Mouse (Mus musculus) adrenal gland, postnatal 36 days (tissue): ENCODE results near the gene Cd38. TPM values are rescaled to one million over a fixed set of nuclear protein-coding genes. Genes with fewer than 3 reads are reported as not detected.

Experiments used
- DNase-seq, 2 experiments: peaks; one replicate each; pipeline ENCODE4 v3.0.0; 2021; ENCODE audit warnings: mixed read lengths in 1 of 2
- total RNA-seq, 2 experiments: library from RNA; stranded (reverse); gene quantifications; 2 replicates each; pipeline ENCODE4 v1.2.3; 2021

The Cd38 gene
- total RNA-seq, 2 experiments from 2014 or later: 12.9 to 18.4 TPM

GRCm38 (mm10) chr5:43859663-43860062, 8.7 kb upstream of the Cd38 start:
- no peak for DNase-seq

- no peak for DNase-seq
These were observed 8.3 kb upstream of the Cd38 start for GRCm38 (mm10) chr5:43860096-43860495.

- no peak for DNase-seq
These were observed 7.5 kb upstream of the Cd38 start for GRCm38 (mm10) chr5:43860670-43861431.

GRCm38 (mm10) chr5:43863642-43864041, 4.7 kb upstream of the Cd38 start:
- DNase-seq: no peak

GRCm38 (mm10) chr5:43865316-43865715, 3.0 kb upstream of the Cd38 start:
- DNase-seq: peak in 1 of 2 experiments; percentile 6

- DNase-seq: peak; percentile 49 to 62
These were observed 603 bp downstream of the Cd38 start for GRCm38 (mm10) chr5:43868711-43869600.

GRCm38 (mm10) chr5:43871845-43872244, 3.5 kb downstream of the Cd38 start:
- no peak for DNase-seq

GRCm38 (mm10) chr5:43872652-43873051, 4.3 kb downstream of the Cd38 start:
- no peak for DNase-seq

- no peak for DNase-seq
These were observed 13.7 kb downstream of the Cd38 start for GRCm38 (mm10) chr5:43882034-43882433.

GRCm38 (mm10) chr5:43885060-43885820, 16.9 kb downstream of the Cd38 start:
- no peak for DNase-seq

- peak in 1 of 2 experiments; percentile 53 for DNase-seq
These were observed 24.0 kb downstream of the Cd38 start for GRCm38 (mm10) chr5:43892386-43892785.

- peak; percentile 53 to 70 for DNase-seq
These were observed 25.8 kb downstream of the Cd38 start for GRCm38 (mm10) chr5:43894113-43894512.

GRCm38 (mm10) chr5:43895931-43896330, 27.6 kb downstream of the Cd38 start:
- DNase-seq: peak; percentile 9 to 15

GRCm38 (mm10) chr5:43904685-43905084, 36.3 kb downstream of the Cd38 start:
- no peak for DNase-seq

- DNase-seq: no peak
These were observed 40.9 kb downstream of the Cd38 start for GRCm38 (mm10) chr5:43909213-43909612.

- no peak for DNase-seq
These were observed 41.7 kb downstream of the Cd38 start for GRCm38 (mm10) chr5:43910006-43910405.

GRCm38 (mm10) chr5:43912844-43913243, 44.5 kb downstream of the Cd38 start, which contains the start of gene Gm7879:
Gene Gm7879 (plus strand): TSS chr5:43913144.
- DNase-seq: peak in 1 of 2 experiments; percentile 7

- no peak for DNase-seq
These were observed 47.0 kb downstream of the Cd38 start for GRCm38 (mm10) chr5:43915261-43915886.

GRCm38 (mm10) chr5:43921877-43922276, 53.5 kb downstream of the Cd38 start:
- no peak for DNase-seq

- peak; percentile 75 to 82 for DNase-seq
These were observed 55.6 kb downstream of the Cd38 start for GRCm38 (mm10) chr5:43923933-43924332.

- no peak for DNase-seq
These were observed 59.4 kb downstream of the Cd38 start for GRCm38 (mm10) chr5:43927729-43928128.

GRCm38 (mm10) chr5:43933269-43933668, 64.9 kb downstream of the Cd38 start:
- DNase-seq: no peak
